Mouse (Mus musculus) spleen, adult 2 months (tissue): ENCODE results near the gene Hsf5.

Experiments used
- CTCF ChIP-seq: fragments of 200-500 bp; IDR thresholded peaks from 2 replicates; pipeline ENCODE4 v1.5.1; 2011; ENCODE audit warnings: mild to moderate bottlenecking, inconsistent platforms; ENCODE audit not compliant: insufficient read depth, insufficient read length, insufficient replicate concordance; ENCODE audit errors: extremely low read depth
- POLR2A ChIP-seq: fragments of 200-500 bp; IDR thresholded peaks from 2 replicates; pipeline ENCODE4 v1.6.1; 2011; ENCODE audit warnings: low read depth, low read length, inconsistent platforms

DNA sequence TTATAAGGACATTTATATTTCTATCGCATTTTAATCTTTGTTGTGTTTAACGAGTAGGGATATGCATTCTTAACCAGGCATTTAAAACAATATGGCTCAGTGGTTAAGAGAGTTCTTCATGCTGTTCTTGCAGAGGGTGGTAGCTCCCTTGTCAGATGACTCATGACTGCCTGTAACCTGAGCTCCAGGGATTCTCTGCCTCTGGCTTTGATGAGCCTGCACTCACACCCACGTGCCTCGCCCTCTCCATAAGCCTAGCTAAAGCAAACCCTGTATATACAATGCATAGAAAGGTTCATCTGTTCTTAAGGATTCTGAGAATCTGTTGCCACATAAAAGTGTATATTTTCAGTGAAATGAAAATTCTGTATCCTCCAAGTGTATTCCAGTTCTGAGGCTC lies 6.2 kb downstream of the Hsf5 start:
- TF ChIP-seq POLR2A (no peak), CTCF (no peak)
